Comparison of ENCODE assay signal across 8 mouse cellular contexts in the genomic region with DNA sequence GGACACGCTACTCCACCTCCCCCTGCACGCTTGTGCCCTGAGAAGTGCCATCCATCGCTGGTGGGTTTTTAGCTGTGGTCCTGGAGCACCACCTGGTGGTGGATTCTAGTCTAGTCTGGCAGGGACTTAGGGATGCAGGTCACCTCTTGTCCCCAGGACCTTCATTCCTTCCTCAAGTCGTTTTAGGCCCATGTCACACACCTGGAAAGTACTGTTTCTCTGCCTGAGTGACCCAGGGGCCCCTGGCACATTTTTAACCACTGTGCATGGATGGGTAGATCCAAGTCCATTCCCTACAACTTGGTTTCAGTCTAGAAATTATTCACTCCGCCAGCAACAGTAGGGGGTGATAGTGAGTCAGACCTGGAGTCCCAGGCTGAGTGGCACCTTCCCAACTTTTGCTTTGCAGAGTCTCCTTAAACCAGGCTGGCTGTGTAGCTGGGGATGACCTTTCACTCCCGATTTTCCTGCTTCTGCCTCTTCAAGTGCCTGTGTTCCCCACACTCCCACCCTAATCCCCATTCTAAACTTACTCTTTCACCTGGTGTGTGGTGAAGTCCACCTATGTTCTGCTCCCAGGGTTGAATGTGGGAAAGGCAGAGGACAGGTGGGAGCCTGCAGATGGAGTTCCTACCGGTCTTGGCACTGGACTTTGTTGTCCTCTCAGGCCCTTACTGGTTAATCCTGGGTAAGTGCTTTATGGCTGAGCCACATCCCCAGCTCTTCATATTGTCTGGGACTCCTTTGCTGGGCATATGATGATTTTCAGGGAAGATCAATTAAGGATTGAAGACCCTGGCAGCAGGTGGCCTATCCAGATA. TPM values are rescaled to one million over a fixed set of nuclear protein-coding genes. Genes with fewer than 3 reads are reported as not detected.
A peak's percentile ranks its signal among the peaks of the same experiment; 100 is the strongest.
DNase-seq lines count a peak whose midpoint lies in the region; ATAC-seq and TF ChIP-seq lines count a peak whose summit lies in the region.

No protein-coding gene starts in this region.

- dilution Hi-C loops in CH12.LX (cut with MboI; ENCODE audit: extremely low pct_ligation_motif_present, extremely low pct_unique_long_range_greater_than_20kb, low sequenced_read_pairs): no loop called here

- H3K9ac ChIP-seq in CH12.LX (ENCODE audit: insufficient read depth, low read depth): no peak overlapping the region
- no peak overlapping the region for H3K9ac ChIP-seq in heart, postnatal 0 days (replicated peaks; ENCODE audit: low read depth, low read length)
- H3K9ac ChIP-seq in liver, embryonic 15.5 days: no peak overlapping the region
- H3K9ac ChIP-seq in neural tube, embryonic 12.5 days: no peak overlapping the region

- peak; percentile 30; the same call in 1 of the 2 replicates for TF ChIP-seq POLR2A in CH12.LX (IDR thresholded peaks at IDR 0.05; ENCODE audit: low read depth, low read length)

- no peaks in the 10 kb centered on the region for H3K9me3 ChIP-seq in CH12.LX (replicated peaks; ENCODE audit: low read length)
- no peaks in the 10 kb centered on the region for H3K9me3 ChIP-seq in heart, postnatal 0 days (replicated peaks; ENCODE audit: control insufficient read depth, low read length)
- no peaks in the 10 kb centered on the region for H3K9me3 ChIP-seq in liver, embryonic 15.5 days (replicated peaks)
- no peaks in the 10 kb centered on the region for H3K9me3 ChIP-seq in neural tube, embryonic 12.5 days

- H3K27ac ChIP-seq in CH12.LX (ENCODE audit: insufficient read depth, low read depth): no peak overlapping the region
- peak overlapping the region; percentile 62 for H3K27ac ChIP-seq in heart, postnatal 0 days (ENCODE audit: low read depth)
- H3K27ac ChIP-seq in liver, embryonic 15.5 days (replicated peaks): peak overlapping the region; percentile 34
- no peak overlapping the region for H3K27ac ChIP-seq in neural tube, embryonic 12.5 days

- TF ChIP-seq RAD21 in CH12.LX (IDR thresholded peaks at IDR 0.05; ENCODE audit: low read depth, low read length): peak; percentile 68

- no peak for TF ChIP-seq EP300 in CH12.LX (IDR thresholded peaks at IDR 0.05; ENCODE audit: low read length)
- TF ChIP-seq EP300 in heart, postnatal 0 days (IDR thresholded peaks at IDR 0.05; ENCODE audit: low read depth): no peak

- no peak overlapping the region for H3K4me3 ChIP-seq in CH12.LX (replicated peaks in 1 of 3; ENCODE audit: low read depth in 2 of 3, low read length in 2 of 3, poor library complexity in 1 of 3)
- no peak overlapping the region for H3K4me3 ChIP-seq in heart, postnatal 0 days (ENCODE audit: low read depth, low read length)
- H3K4me3 ChIP-seq in liver, embryonic 15.5 days (replicated peaks): no peak overlapping the region
- H3K4me3 ChIP-seq in neural tube, embryonic 12.5 days: no peak overlapping the region

- peak; percentile 74 for DNase-seq in CH12.LX (ENCODE audit: extremely low read depth)
- DNase-seq in brain, adult 2 months (ENCODE audit: low read depth, low spot score): peak; percentile 96
- DNase-seq in heart, postnatal 0 days (ENCODE audit: low spot score): peak; percentile 90
- DNase-seq in kidney, postnatal 36 days: peak; percentile 87 to 90
- DNase-seq in testis, postnatal 10 days (ENCODE audit: low spot score): peak; percentile 89

- H3K4me2 ChIP-seq in CH12.LX (ENCODE audit: insufficient read depth, low read depth, poor library complexity, severe bottlenecking): no peak overlapping the region
- H3K4me2 ChIP-seq in heart, postnatal 0 days (ENCODE audit: low read depth, low read length): no peak overlapping the region
- no peak overlapping the region for H3K4me2 ChIP-seq in liver, embryonic 15.5 days
- H3K4me2 ChIP-seq in neural tube, embryonic 12.5 days (replicated peaks): no peak overlapping the region

- ATAC-seq in erythroblast, adult 5-6 weeks (replicated peaks; ENCODE audit: low FRiP score, poor library complexity, severe bottlenecking): peak; percentile 55; the same call in 1 of the 2 replicates
- ATAC-seq in heart, postnatal 0 days (ENCODE audit: insufficient read depth, low read depth): peak; percentile 72
- 0 out of 2 replicates have a peak, but pooled peaks have one; percentile 22 for ATAC-seq in liver, embryonic 15.5 days (ENCODE audit: insufficient read depth)
- ATAC-seq in neural tube, embryonic 12.5 days (ENCODE audit: low FRiP score, low read depth): peak; percentile 60

- H3K27me3 ChIP-seq in CH12.LX (replicated peaks): no peaks in the 10 kb centered on the region
- H3K27me3 ChIP-seq in heart, postnatal 0 days (ENCODE audit: control insufficient read depth, insufficient read depth, low read length): no peaks in the 10 kb centered on the region
- H3K27me3 ChIP-seq in liver, embryonic 15.5 days: no peaks in the 10 kb centered on the region
- H3K27me3 ChIP-seq in neural tube, embryonic 12.5 days (replicated peaks): no peaks in the 10 kb centered on the region

- no peaks in the 10 kb centered on the region for H3K79me2 ChIP-seq in CH12.LX (replicated peaks; ENCODE audit: control insufficient read depth, extremely low read depth, insufficient read depth, poor library complexity, severe bottlenecking)

- peaks cover 43 to 73% of the 10 kb centered on the region in 2 experiments for H3K36me3 ChIP-seq in CH12.LX (replicated peaks in 1 of 2; ENCODE audit: control insufficient read depth in 1 of 2, insufficient read depth in 1 of 2, low read length in 1 of 2)
- peaks cover 73% of the 10 kb centered on the region for H3K36me3 ChIP-seq in heart, postnatal 0 days (replicated peaks; ENCODE audit: control insufficient read depth, insufficient read depth, low read length)
- peaks cover 37% of the 10 kb centered on the region for H3K36me3 ChIP-seq in liver, embryonic 15.5 days (replicated peaks)
- peaks cover 46% of the 10 kb centered on the region for H3K36me3 ChIP-seq in neural tube, embryonic 12.5 days

- peaks cover 0 to 12% of the 10 kb centered on the region in 2 experiments; a peak in 1 of 4 replicates for H3K4me1 ChIP-seq in CH12.LX (ENCODE audit: control insufficient read depth in 1 of 2, insufficient read depth in 2 of 2)
- peaks cover 22% of the 10 kb centered on the region for H3K4me1 ChIP-seq in heart, postnatal 0 days (ENCODE audit: control insufficient read depth, insufficient read depth)
- peaks cover 41% of the 10 kb centered on the region for H3K4me1 ChIP-seq in liver, embryonic 15.5 days (replicated peaks)
- no peaks in the 10 kb centered on the region for H3K4me1 ChIP-seq in neural tube, embryonic 12.5 days

- in situ Hi-C loops in CH12.LX (cut with MboI; ENCODE audit: low pct_ligation_motif_present, low pct_unique_long_range_greater_than_20kb, low sequenced_read_pairs): loop anchor here (5.0 kb wide), 1 partner anchor 65 kb away; no protein-coding TSS in a partner anchor

- 11% methylated on average over 7 of the region's 7 CpGs for WGBS in heart, postnatal 0 days
- 17% methylated on average over 7 of the region's 7 CpGs for WGBS in liver, embryonic 15.5 days (ENCODE audit: insufficient replicate concordance)
- WGBS in neural tube, embryonic 12.5 days: 16% methylated on average over 7 of the region's 7 CpGs

- peak; percentile 71 to 82 for TF ChIP-seq CTCF in CH12.LX (conservative IDR thresholded peaks at IDR 0.05 in 1 of 2, IDR thresholded peaks at IDR 0.05 in 1 of 2; ENCODE audit: low read depth in 2 of 2, low read length in 2 of 2)
- TF ChIP-seq CTCF in heart, postnatal 0 days (IDR thresholded peaks at IDR 0.05; ENCODE audit: low read depth): peak; percentile 90

RNA-seq across cellular contexts. Expression of a gene that starts 10.1 kb away (rescaled TPM):
- 0.04 TPM in 1 of 2 replicates, not detected in the other for total RNA-seq in CH12.LX (2012; rRNA removed)
- total RNA-seq in CH12.LX (2014; rRNA removed): not detected in 2 replicates
- 0.14 and 0.16 TPM in 2 replicates for polyA plus RNA-seq in CH12.LX (2012; ENCODE audit: insufficient read length, low read depth)
- 0.19 TPM in 1 of 2 replicates, not detected in the other for total RNA-seq in erythroblast, adult 5-6 weeks (2015; ENCODE audit: low replicate concordance)
- total RNA-seq in erythroblast, adult 5-6 weeks (2017; ENCODE audit: low replicate concordance): 0.14 and 1.0 TPM in 2 replicates
- total RNA-seq in heart, postnatal 0 days (2014; rRNA removed; ENCODE audit: low replicate concordance): 30.8 and 31.2 TPM in 2 replicates
- polyA plus RNA-seq in heart, postnatal 0 days (2015; fragmentation: Nextera tagmentation; extraction: Ambion mirVana): 10.0 and 11.7 TPM in 2 replicates
- polyA plus RNA-seq in liver, embryonic 15.5 days (2015; fragmentation: Nextera tagmentation; extraction: Ambion mirVana): 3.7 and 3.9 TPM in 2 replicates
- 7.9 and 15.3 TPM in 2 replicates for polyA plus RNA-seq in neural tube, embryonic 12.5 days (2016; fragmentation: Nextera tagmentation; extraction: Ambion mirVana)

RNA-seq across cellular contexts. Expression of a gene that starts 19.7 kb away (rescaled TPM):
- total RNA-seq in CH12.LX (2012; rRNA removed) (0.25 and 0.47 TPM in 2 replicates), CH12.LX (2014; rRNA removed) (0.15 and 0.16 TPM in 2 replicates)
- polyA plus RNA-seq in CH12.LX (2012; ENCODE audit: insufficient read length, low read depth): 0.61 and 0.90 TPM in 2 replicates
- total RNA-seq in erythroblast, adult 5-6 weeks (2015; ENCODE audit: low replicate concordance): not detected in 2 replicates
- total RNA-seq in erythroblast, adult 5-6 weeks (2017; ENCODE audit: low replicate concordance): 0.28 TPM in 1 of 2 replicates, not detected in the other
- not detected in 2 replicates for total RNA-seq in heart, postnatal 0 days (2014; rRNA removed; ENCODE audit: low replicate concordance)
- not detected in 2 replicates for polyA plus RNA-seq in heart, postnatal 0 days (2015; fragmentation: Nextera tagmentation; extraction: Ambion mirVana)
- polyA plus RNA-seq in liver, embryonic 15.5 days (2015; fragmentation: Nextera tagmentation; extraction: Ambion mirVana): 0.06 TPM in 1 of 2 replicates, not detected in the other
- polyA plus RNA-seq in neural tube, embryonic 12.5 days (2016; fragmentation: Nextera tagmentation; extraction: Ambion mirVana): 1.5 and 2.0 TPM in 2 replicates

RNA-seq across cellular contexts. Expression of a gene that starts 25.1 kb away (rescaled TPM):
- total RNA-seq in CH12.LX (2012; rRNA removed) (128 and 130 TPM in 2 replicates), CH12.LX (2014; rRNA removed) (117 and 125 TPM in 2 replicates)
- 223 and 249 TPM in 2 replicates for polyA plus RNA-seq in CH12.LX (2012; ENCODE audit: insufficient read length, low read depth)
- 14.0 and 21.3 TPM in 2 replicates for total RNA-seq in erythroblast, adult 5-6 weeks (2015; ENCODE audit: low replicate concordance)
- 10.6 and 18.9 TPM in 2 replicates for total RNA-seq in erythroblast, adult 5-6 weeks (2017; ENCODE audit: low replicate concordance)
- 55.0 and 68.0 TPM in 2 replicates for total RNA-seq in heart, postnatal 0 days (2014; rRNA removed; ENCODE audit: low replicate concordance)
- polyA plus RNA-seq in heart, postnatal 0 days (2015; fragmentation: Nextera tagmentation; extraction: Ambion mirVana): 88.5 and 93.6 TPM in 2 replicates
- polyA plus RNA-seq in liver, embryonic 15.5 days (2015; fragmentation: Nextera tagmentation; extraction: Ambion mirVana): 43.2 and 45.3 TPM in 2 replicates
- polyA plus RNA-seq in neural tube, embryonic 12.5 days (2016; fragmentation: Nextera tagmentation; extraction: Ambion mirVana): 112 and 113 TPM in 2 replicates

RNA-seq across cellular contexts. Expression of a gene that starts 43.1 kb away (rescaled TPM):
- total RNA-seq in CH12.LX (2012; rRNA removed) (0.13 TPM in 2 replicates), CH12.LX (2014; rRNA removed) (not detected in 2 replicates)
- polyA plus RNA-seq in CH12.LX (2012; ENCODE audit: insufficient read length, low read depth): 0.07 and 0.08 TPM in 2 replicates
- total RNA-seq in erythroblast, adult 5-6 weeks (2015; ENCODE audit: low replicate concordance): not detected in 2 replicates
- not detected in 2 replicates for total RNA-seq in erythroblast, adult 5-6 weeks (2017; ENCODE audit: low replicate concordance)
- total RNA-seq in heart, postnatal 0 days (2014; rRNA removed; ENCODE audit: low replicate concordance): 0.08 TPM in 1 of 2 replicates, not detected in the other
- polyA plus RNA-seq in heart, postnatal 0 days (2015; fragmentation: Nextera tagmentation; extraction: Ambion mirVana): 0.04 TPM in 2 replicates
- 0.05 TPM in 1 of 2 replicates, not detected in the other for polyA plus RNA-seq in liver, embryonic 15.5 days (2015; fragmentation: Nextera tagmentation; extraction: Ambion mirVana)
- polyA plus RNA-seq in neural tube, embryonic 12.5 days (2016; fragmentation: Nextera tagmentation; extraction: Ambion mirVana): 25.6 and 26.2 TPM in 2 replicates

RNA-seq across cellular contexts. Expression of a gene that starts 58.1 kb away (rescaled TPM):
- total RNA-seq in CH12.LX (2012; rRNA removed) (0.21 and 0.38 TPM in 2 replicates), CH12.LX (2014; rRNA removed) (not detected in 2 replicates)
- polyA plus RNA-seq in CH12.LX (2012; ENCODE audit: insufficient read length, low read depth): 0.09 TPM in 1 of 2 replicates, not detected in the other
- total RNA-seq in erythroblast, adult 5-6 weeks (2015; ENCODE audit: low replicate concordance): not detected in 2 replicates
- total RNA-seq in erythroblast, adult 5-6 weeks (2017; ENCODE audit: low replicate concordance): not detected in 2 replicates
- total RNA-seq in heart, postnatal 0 days (2014; rRNA removed; ENCODE audit: low replicate concordance): 2.9 and 4.0 TPM in 2 replicates
- 3.0 and 3.4 TPM in 2 replicates for polyA plus RNA-seq in heart, postnatal 0 days (2015; fragmentation: Nextera tagmentation; extraction: Ambion mirVana)
- polyA plus RNA-seq in liver, embryonic 15.5 days (2015; fragmentation: Nextera tagmentation; extraction: Ambion mirVana): 0.44 and 0.60 TPM in 2 replicates
- polyA plus RNA-seq in neural tube, embryonic 12.5 days (2016; fragmentation: Nextera tagmentation; extraction: Ambion mirVana): 40.2 and 47.5 TPM in 2 replicates

Comparison
In these comparisons a context has a peak if more than half of its experiments do, and no peak if none do; other contexts are left out.
1. H3K27ac ChIP-seq: peak in heart, postnatal 0 days (single experiment) and liver, embryonic 15.5 days (single experiment); none in CH12.LX (single experiment) and neural tube, embryonic 12.5 days (single experiment).
2. ATAC-seq: peak in every context shown above with its lines; median percentile 72 in heart, postnatal 0 days; 60 in neural tube, embryonic 12.5 days; 55 in erythroblast, adult 5-6 weeks; 22 in liver, embryonic 15.5 days.
3. Peak in every context shown above with its lines, with median percentiles within 50 percentile points of each other: DNase-seq.